Mouse (Mus musculus) heart, embryonic 13.5 days (tissue): ENCODE measurements around the gene Cisd3. TPM values are rescaled to one million over a fixed set of nuclear protein-coding genes. Genes with fewer than 3 reads are reported as not detected.
"Not testable (repeated sequence)": the region's sequence is repeated elsewhere in the genome, so short reads cannot be mapped to it uniquely, and the experiment has no call there.

Experiments used
- ATAC-seq: fragments of 200-750 bp; cut with Nextera tagmentation; 2 replicates; pipeline ENCODE4 v1.8.0; 2017; ENCODE audit warnings: moderate TSS enrichment; ENCODE audit not compliant: insufficient number of reproducible peaks, low FRiP score, low TSS enrichment; ENCODE audit errors: extremely low read depth
- H3K27ac ChIP-seq: fragments of 300-500 bp; sonication (generic); replicated peaks from 2 replicates; pipeline ENCODE4 v1.5.1; 2015; ENCODE audit warnings: moderate library complexity, mild to moderate bottlenecking, inconsistent platforms
- H3K27me3 ChIP-seq: fragments of 300-500 bp; sonication (generic); replicated peaks from 2 replicates; pipeline ENCODE4 v1.6.1; 2015; ENCODE audit warnings: mild to moderate bottlenecking, inconsistent platforms
- H3K36me3 ChIP-seq: fragments of 300-500 bp; sonication (generic); 2 replicates; pipeline ENCODE4 v1.6.1; 2015; ENCODE audit warnings: mild to moderate bottlenecking, inconsistent platforms
- H3K4me1 ChIP-seq: fragments of 300-500 bp; sonication (generic); 2 replicates; pipeline ENCODE4 v1.6.1; 2015; ENCODE audit warnings: inconsistent platforms
- H3K4me2 ChIP-seq: fragments of 300-500 bp; sonication (generic); 2 replicates; pipeline ENCODE4 v1.6.1; 2015; ENCODE audit warnings: inconsistent platforms, mild to moderate bottlenecking, moderate library complexity
- H3K4me3 ChIP-seq: fragments of 300-500 bp; sonication (generic); 2 replicates; pipeline ENCODE4 v1.5.1; 2015; ENCODE audit warnings: moderate library complexity, mild to moderate bottlenecking, inconsistent platforms
- H3K9ac ChIP-seq: fragments of 300-500 bp; sonication (generic); 2 replicates; pipeline ENCODE4 v1.6.1; 2015; ENCODE audit warnings: inconsistent platforms, mild to moderate bottlenecking, moderate library complexity
- H3K9me3 ChIP-seq: fragments of 300-500 bp; sonication (generic); 2 replicates; pipeline ENCODE4 v1.6.1; 2016; ENCODE audit warnings: inconsistent platforms
- WGBS: fragments of 180-500 bp; shearing (Covaris S2); methylation state at CpG from one replicate; pipeline ENCODE4 v1.1.7; 2015; ENCODE audit warnings: mixed read lengths; 5-methylcytosine and 5-hydroxymethylcytosine counted together
- polyA plus RNA-seq: library from polyadenylated mRNA; unstranded; fragments of >200 nt; fragmentation: Nextera tagmentation; extraction: Ambion mirVana; gene quantifications from 2 replicates; pipeline ENCODE4 v1.2.1, GENCODE M21; 2015

The Cisd3 gene
- polyA plus RNA-seq, 1 experiment from 2014 or later, result 44.1 TPM

DNA sequence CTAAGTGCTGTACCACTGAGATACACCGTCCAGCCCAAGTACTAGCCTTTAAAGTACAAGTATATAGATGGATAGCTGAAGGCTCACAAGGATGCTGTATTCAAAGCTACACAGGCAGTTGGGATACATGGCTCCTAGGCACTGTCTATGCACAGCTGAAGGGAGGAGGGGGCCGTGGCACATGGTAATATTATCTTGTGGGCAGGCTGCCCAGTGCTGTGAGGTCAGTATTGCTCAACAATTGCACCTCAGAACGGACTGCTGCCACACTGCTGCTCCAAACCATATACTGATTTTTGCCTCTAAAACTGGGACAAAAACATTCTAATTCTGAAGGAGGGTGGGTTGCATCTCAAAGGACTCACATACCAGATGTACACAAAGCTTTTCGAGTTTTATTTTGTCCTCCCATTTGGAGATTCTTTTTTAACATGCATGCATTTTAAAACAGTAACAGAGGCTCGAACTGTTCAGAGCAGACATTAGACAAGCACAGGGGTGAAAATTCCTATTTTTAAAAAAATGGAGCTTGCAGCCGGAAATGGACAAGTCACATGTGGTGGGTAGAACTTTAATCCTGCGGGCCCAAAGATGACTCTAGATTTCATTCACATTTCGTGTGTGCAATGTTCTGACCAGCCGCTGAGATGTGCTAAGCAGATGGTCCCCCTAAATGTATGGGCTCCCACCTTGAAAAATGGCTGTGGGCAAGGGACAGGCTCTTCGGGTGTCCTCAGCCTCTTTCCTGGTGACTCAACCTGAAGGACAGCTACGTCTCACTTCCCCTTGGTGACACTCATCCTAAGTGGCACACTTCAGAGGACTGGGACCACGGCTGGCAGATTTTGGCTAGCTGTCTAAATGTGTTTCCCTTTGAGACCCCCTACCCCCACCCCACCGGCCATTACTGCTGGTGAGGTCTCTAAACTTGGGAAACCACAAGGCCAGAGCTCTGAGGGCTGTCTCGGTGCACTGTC, 29.4 kb downstream of the Cisd3 start:
- peak overlapping the region; percentile 24; the same call in 1 of the 2 replicates for H3K27ac ChIP-seq
- H3K9me3 ChIP-seq, result no peaks in the 10 kb centered on the region
- no peak overlapping the region for H3K4me2 ChIP-seq
- WGBS, result 73% methylated on average over 14 of the region's 14 CpGs
- peaks cover 20% of the 10 kb centered on the region for H3K4me1 ChIP-seq
- no peak overlapping the region for H3K4me3 ChIP-seq
- no peak for ATAC-seq
- peaks cover 85% of the 10 kb centered on the region for H3K36me3 ChIP-seq
- no peaks in the 10 kb centered on the region for H3K27me3 ChIP-seq
- no peak overlapping the region for H3K9ac ChIP-seq

DNA sequence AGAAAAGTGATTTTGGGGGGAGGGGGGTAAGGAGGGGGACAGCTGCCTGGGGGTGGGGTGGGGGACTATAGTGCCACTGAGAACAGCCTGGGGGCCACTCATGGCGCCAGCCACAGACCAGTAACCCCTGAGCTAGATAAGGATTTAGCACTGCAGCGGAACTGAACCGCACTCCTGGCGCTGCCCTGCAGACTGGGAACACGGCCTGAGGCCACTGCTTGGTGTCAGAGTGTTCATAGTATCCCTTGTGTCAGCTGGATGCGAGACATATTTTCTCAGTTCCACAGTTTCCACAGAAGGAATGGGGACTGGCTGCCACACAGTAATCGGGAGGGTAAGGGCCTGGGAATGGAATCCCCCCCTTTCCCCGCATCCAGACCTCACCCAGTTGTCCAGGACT, 30.4 kb downstream of the Cisd3 start:
- no peak overlapping the region for H3K27ac ChIP-seq
- no peaks in the 10 kb centered on the region for H3K27me3 ChIP-seq
- no peak overlapping the region for H3K4me2 ChIP-seq
- H3K4me1 ChIP-seq, result peaks cover 20% of the 10 kb centered on the region
- no peak overlapping the region for H3K4me3 ChIP-seq
- ATAC-seq, result no peak
- H3K36me3 ChIP-seq, result peaks cover 85% of the 10 kb centered on the region
- 70% methylated on average over 8 of the region's 8 CpGs for WGBS
- H3K9me3 ChIP-seq, result no peaks in the 10 kb centered on the region
- no peak overlapping the region for H3K9ac ChIP-seq

DNA sequence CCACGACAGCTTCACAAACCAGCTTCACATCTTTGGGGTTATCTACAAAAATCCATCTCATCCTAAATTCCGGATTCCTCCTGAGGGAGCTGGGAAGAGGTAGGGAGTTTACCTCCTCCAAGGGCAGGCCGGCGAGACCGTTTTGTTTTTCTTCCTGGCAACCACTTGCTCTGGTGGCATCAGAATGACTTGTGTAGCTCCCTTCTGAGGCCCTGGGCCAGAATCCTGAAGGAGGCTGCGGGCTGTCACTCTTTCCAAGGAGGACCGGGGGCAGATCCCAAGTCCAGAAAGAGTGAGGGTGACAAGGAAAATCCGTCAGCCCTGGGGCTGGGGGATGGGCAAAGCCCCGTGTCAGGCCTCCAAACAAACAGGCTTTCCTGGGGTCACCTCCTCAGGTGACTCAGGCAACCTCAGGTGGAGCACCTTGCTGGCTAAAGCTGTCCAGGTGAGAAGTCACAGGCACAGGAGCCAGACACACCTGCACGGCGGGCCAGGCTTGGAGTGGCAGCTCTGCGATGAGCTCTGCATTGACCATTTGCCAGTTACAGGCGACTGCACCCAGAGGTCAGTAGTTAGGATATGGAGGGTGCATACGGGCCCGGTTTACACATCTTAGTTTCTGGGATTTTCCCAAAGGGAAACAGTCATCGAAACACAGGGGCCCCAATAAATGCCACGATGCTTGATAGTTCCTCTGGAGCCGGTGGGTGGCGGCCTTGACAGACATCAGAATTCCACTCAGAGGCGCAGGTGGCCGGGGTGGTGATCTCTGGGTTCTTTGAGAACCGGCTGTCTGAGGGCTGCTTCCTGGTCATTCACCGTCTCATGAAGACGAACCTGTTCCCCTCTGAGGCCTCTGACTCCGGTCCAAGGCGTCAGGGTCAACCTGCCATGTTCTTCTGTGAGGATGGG, 32.0 kb downstream of the Cisd3 start:
- ATAC-seq, result no peak
- WGBS, result 85% methylated on average over 26 of the region's 26 CpGs
- Histone ChIP-seq H3K9me3 (peaks cover 6% of the 10 kb centered on the region; the same call in 1 of the 2 replicates), H3K27me3 (no peaks in the 10 kb centered on the region), H3K4me3 (no peak overlapping the region), H3K4me1 (peaks cover 20% of the 10 kb centered on the region), H3K27ac (no peak overlapping the region), H3K36me3 (peaks cover 85% of the 10 kb centered on the region), H3K4me2 (no peak overlapping the region), H3K9ac (no peak overlapping the region)

DNA sequence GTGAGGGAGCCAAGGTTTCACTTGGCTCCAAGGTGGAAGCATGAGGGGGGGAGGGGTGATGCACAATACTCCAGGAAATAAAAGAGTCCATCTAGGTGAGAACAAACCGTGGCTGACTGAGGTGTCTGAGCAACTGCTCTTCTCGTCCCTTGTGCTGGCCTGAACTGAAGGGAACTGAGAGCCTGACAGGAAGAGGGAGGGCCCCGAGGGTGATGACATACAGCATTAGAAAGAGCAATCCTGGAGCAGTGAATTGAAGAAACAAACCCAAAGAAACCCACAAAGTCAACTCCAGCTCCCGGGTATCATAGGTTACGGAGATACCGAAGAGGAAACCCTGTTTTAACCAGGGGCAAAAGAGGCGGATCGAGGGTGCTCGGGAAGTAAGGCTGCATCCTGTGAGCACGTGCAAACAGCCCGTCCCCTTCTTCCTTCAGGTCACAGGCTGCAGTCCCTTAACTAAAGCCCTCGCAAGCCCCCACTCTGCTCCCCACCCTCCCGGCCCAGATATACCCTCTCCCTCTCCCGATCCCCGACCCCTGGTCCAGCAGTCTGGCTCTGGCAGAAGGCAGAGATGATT, 32.7 kb downstream of the Cisd3 start:
- H3K27ac ChIP-seq, result 0 out of 2 replicates have a peak overlapping the region, but pooled peaks have one; percentile 28
- peaks cover 85% of the 10 kb centered on the region for H3K36me3 ChIP-seq
- H3K4me3 ChIP-seq, result no peak overlapping the region
- H3K4me2 ChIP-seq, result no peak overlapping the region
- WGBS, result 73% methylated on average over 15 of the region's 15 CpGs
- H3K4me1 ChIP-seq, result peaks cover 20% of the 10 kb centered on the region
- H3K9ac ChIP-seq, result no peak overlapping the region
- ATAC-seq, result no peak
- H3K9me3 ChIP-seq, result peaks cover 6% of the 10 kb centered on the region; the same call in 1 of the 2 replicates
- no peaks in the 10 kb centered on the region for H3K27me3 ChIP-seq

DNA sequence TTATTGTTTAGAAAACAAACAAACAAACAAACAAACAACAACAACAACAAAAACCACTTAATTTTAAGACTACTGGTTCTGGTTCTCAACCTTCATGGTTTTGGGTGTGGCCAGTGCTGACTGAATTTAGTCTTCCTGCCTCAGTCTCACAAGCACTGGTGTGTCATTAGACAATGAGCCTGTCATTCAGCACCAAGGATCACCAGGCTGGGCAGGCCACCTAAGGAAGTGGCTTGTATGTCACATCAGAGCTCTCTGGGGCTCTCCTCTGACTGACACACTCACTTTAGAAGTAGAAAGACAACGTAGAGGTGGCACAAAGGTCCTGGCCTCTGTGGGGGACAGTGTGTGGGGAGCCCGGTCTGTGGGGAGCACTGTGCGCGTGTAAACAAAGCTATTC, 33.4 kb downstream of the Cisd3 start:
- H3K9me3 ChIP-seq, result peaks cover 6% of the 10 kb centered on the region; the same call in 1 of the 2 replicates
- no peak for ATAC-seq
- H3K4me3 ChIP-seq, result no peak overlapping the region
- H3K27me3 ChIP-seq, result no peaks in the 10 kb centered on the region
- H3K4me1 ChIP-seq, result peaks cover 21% of the 10 kb centered on the region
- no peak overlapping the region for H3K4me2 ChIP-seq
- no peak overlapping the region for H3K27ac ChIP-seq
- H3K36me3 ChIP-seq, result peaks cover 85% of the 10 kb centered on the region
- no peak overlapping the region for H3K9ac ChIP-seq
- 70% methylated on average over 4 of the region's 4 CpGs for WGBS

DNA sequence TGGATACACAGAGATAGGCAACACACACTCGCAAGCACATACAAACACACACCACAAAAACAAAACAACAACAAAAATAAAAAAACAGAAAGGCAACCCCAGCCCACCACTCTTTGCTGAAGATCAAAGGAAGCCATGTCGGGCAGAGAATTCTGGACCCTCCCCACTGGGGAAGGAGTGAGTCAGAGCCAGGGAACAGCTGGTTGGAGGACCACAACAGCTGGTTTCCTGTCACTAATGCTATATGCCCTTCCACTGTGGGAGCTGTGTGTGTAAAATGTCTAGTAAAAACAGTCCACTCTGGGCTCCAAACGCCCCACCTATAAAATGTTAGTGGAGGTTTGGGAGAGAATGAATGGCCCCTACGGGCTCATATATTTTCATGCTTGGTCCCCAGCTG, 35.7 kb downstream of the Cisd3 start:
- Histone ChIP-seq H3K4me2 (no peak overlapping the region), H3K36me3 (peaks cover 94% of the 10 kb centered on the region), H3K27ac (no peak overlapping the region), H3K9me3 (peaks cover 6% of the 10 kb centered on the region; the same call in 1 of the 2 replicates), H3K9ac (no peak overlapping the region), H3K4me1 (peaks cover 8% of the 10 kb centered on the region), H3K27me3 (no peaks in the 10 kb centered on the region), H3K4me3 (no peak overlapping the region)
- ATAC-seq, result no peak
- WGBS, result 88% methylated on average over 4 of the region's 4 CpGs

DNA sequence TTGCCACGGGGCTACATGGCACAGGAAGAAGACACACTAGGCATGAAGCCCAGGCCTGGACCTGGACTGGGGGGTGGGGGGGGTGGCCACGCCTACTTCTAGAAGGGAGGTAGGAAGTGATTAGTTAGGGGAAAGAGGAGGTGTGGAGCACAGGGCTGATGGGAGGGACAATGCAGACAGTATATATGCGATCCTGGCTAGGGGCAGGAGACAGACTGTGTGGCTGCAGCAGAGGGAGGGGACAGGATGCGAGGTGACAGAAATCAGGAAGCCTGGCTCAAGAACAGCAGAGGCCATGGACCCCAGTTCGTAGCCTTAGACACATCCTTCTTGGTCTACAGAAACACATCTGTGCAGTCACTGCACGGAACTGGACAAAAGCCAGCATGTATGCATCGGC, 38.1 kb downstream of the Cisd3 start:
- H3K9me3 ChIP-seq, result peaks cover 6% of the 10 kb centered on the region; the same call in 1 of the 2 replicates
- H3K4me1 ChIP-seq, result peaks cover 10% of the 10 kb centered on the region; the same call in 1 of the 2 replicates
- H3K36me3 ChIP-seq, result peaks cover 98% of the 10 kb centered on the region
- H3K4me3 ChIP-seq, result no peak overlapping the region
- no peak overlapping the region for H3K9ac ChIP-seq
- no peak overlapping the region for H3K4me2 ChIP-seq
- no peak for ATAC-seq
- H3K27ac ChIP-seq, result 0 out of 2 replicates have a peak overlapping the region, but pooled peaks have one; percentile 12
- H3K27me3 ChIP-seq, result no peaks in the 10 kb centered on the region
- 73% methylated on average over 7 of the region's 7 CpGs for WGBS

DNA sequence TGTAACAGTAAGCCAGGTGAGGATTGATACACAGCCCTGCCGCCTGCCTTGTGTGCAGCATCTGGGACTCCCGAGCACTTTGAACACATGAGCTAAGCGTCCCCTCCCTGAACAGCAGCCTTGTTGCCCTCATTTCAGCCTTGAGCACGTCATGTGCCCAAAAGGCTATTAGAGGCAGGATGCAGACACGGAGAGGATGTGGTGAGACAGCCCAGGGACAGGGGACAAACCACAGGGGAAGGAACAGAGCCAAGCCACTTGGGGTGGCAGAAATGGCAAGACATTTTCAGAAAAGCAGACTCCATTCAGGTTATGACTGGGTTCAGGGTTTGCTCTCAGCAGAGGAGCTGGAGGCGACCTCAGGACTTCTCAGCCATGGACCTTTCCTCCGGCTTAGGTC, 42.7 kb downstream of the Cisd3 start:
- WGBS, result 71% methylated on average over 7 of the region's 7 CpGs
- ATAC-seq, result no peak
- peak overlapping the region; percentile 52; the same call in 1 of the 2 replicates for H3K9ac ChIP-seq
- H3K4me3 ChIP-seq, result no peak overlapping the region
- H3K27me3 ChIP-seq, result no peaks in the 10 kb centered on the region
- H3K4me2 ChIP-seq, result no peak overlapping the region
- H3K4me1 ChIP-seq, result peaks cover 12% of the 10 kb centered on the region; the same call in 1 of the 2 replicates
- H3K36me3 ChIP-seq, result peaks cover 93% of the 10 kb centered on the region
- no peak overlapping the region for H3K27ac ChIP-seq
- no peaks in the 10 kb centered on the region for H3K9me3 ChIP-seq

DNA sequence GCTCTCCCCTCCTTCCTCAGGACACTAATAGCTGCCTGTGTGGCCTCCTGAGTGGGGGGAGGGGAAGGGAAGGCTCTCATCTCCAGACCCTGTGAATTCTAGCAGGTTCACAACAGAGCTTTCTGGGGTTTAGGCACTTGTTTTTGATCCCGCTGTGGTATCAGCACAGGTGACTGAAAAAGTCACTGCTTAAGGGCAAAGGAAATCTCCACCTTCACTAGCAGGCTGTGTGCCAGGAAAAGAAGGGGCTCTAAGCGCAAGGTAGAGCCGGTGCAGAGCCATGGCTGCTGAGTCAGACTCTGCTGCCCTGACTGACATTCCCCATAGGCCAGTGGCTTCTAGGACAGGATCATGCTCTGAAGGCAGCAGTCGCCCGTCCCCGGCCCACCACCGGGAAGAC, 43.1 kb downstream of the Cisd3 start:
- no peak for ATAC-seq
- 65% methylated on average over 7 of the region's 7 CpGs for WGBS

DNA sequence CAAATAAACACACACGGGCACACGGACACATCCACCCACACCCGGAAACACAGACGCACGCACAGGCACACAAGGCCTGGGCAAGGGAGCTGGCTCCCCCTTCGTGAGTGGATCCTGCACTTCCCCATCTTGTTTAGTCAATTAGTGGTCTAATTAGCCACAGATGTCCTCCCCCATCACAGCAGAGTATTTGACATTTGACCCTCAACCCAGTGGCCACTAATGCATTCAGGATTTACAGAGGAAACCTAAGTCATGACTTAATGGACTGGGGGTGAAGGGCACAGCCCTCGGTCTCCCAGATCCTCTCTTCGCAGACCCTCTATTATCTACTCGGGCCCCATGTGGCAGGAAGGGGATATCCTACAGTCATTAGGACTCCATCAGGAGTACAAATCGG, 48.1 kb downstream of the Cisd3 start:
- no peak overlapping the region for H3K9ac ChIP-seq
- H3K36me3 ChIP-seq, result peaks cover 39% of the 10 kb centered on the region
- no peak overlapping the region for H3K4me3 ChIP-seq
- 43% methylated on average over 10 of the region's 10 CpGs for WGBS
- ATAC-seq, result no peak
- no peak overlapping the region for H3K4me2 ChIP-seq
- peaks cover 12% of the 10 kb centered on the region for H3K4me1 ChIP-seq
- H3K27ac ChIP-seq, result no peak overlapping the region
- no peaks in the 10 kb centered on the region for H3K27me3 ChIP-seq
- no peaks in the 10 kb centered on the region for H3K9me3 ChIP-seq

More for the DNA sequence above, 43.1 kb downstream of the Cisd3 start:
- Histone ChIP-seq H3K27ac (no peak overlapping the region), H3K9me3 (no peaks in the 10 kb centered on the region), H3K9ac (no peak overlapping the region), H3K27me3 (no peaks in the 10 kb centered on the region), H3K4me1 (peaks cover 14% of the 10 kb centered on the region), H3K4me2 (no peak overlapping the region), H3K4me3 (no peak overlapping the region), H3K36me3 (peaks cover 88% of the 10 kb centered on the region)

DNA sequence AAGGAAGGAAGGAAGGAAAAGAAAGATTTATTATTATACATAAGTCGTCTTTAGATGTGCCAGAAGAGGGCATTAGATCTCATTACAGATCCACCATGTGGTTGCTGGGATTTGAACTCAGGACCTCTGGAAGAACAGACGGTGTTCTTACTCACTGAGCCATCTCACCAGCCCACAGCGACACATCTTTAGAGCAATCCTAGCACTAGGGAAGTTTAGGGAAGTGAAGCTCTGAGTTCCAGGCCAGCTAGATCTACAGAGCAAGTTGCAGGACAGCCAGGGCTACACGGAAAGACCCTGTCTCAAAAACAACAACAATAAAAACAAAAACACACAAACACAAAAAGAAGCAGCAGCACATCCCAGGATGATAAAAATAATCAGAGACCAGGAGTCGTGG, 49.2 kb downstream of the Cisd3 start:
- H3K4me2 ChIP-seq, H3K9ac ChIP-seq, H3K27ac ChIP-seq, H3K9me3 ChIP-seq, H3K4me1 ChIP-seq, H3K4me3 ChIP-seq, ATAC-seq, H3K27me3 ChIP-seq: not testable (repeated sequence)
- H3K36me3 ChIP-seq, result peaks cover 33% of the 10 kb centered on the region
- 78% methylated on average over 5 of the region's 5 CpGs for WGBS
